Mouse (Mus musculus) thymus, postnatal 14 days (tissue): ENCODE results near the gene Cldn12.

Source experiments
- DNase-seq: peaks from one replicate; pipeline ENCODE4 v3.0.0; 2021

Gene Cldn12

GRCm38 (mm10) chr5:5514196-5515076 lies at the start of gene Cldn12:
TSS of gene Cldn12 (minus strand) at chr5:5514958.
- DNase-seq, result peak; percentile 61

GRCm38 (mm10) chr5:5562435-5562834 lies 47.7 kb upstream of the Cldn12 start:
- no peak for DNase-seq

DNA sequence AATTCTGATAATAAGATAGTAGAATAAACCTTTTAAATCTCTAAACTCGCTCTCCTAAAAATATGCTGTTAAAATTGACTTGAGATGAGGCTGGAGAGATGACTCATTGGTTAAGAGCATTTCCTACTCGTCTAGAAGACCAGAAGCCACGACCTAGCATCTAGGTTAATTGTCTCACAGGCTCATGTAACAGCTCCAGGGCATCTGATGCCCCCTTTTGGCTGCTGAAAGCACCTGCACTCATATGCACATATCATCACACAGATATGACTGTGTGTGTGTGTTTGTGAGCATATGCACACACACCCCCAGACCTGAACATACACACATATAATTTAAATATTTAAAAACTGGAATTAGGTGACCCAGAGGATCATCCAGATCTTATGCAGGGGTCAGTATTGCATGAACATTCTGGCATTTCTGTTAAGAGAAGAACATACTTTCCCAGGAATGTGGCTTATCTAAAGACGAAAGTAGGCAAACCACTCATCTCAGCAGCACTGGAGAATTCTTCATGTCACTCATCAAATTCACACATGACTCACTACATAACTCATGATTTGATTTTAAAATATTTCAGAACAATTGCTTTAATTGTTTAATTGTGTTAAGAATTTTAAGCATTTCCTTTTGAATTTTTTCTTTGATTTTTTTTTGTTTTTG lies 46.4 kb upstream of the Cldn12 start:
- DNase-seq, result no peak

- DNase-seq, result no peak
These were observed 45.0 kb upstream of the Cldn12 start for GRCm38 (mm10) chr5:5559798-5560197.

GRCm38 (mm10) chr5:5559079-5559740 lies 44.5 kb upstream of the Cldn12 start, which contains the start of gene Gtpbp10:
TSS of gene Gtpbp10 (minus strand) at chr5:5559538.
- DNase-seq, result peak; percentile 92

DNA sequence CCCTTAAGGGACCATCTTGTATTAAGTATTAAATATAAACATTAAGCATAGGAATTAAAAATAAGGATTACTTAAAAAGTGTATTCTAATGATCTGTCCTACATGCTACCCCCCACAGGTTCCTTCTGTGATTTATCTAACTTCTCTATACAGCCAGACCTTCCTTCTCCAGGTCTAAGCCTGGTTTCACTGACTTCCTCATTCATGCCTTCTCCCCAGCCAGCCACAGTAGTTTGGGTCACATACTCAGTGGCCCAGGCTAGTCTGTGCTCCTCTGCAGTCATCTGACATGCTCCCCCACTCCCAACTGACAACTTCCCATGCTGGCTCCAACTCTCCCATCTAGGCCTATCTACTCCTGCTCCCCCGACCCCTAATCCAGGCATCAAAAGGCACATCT lies 36.4 kb upstream of the Cldn12 start:
- no peak for DNase-seq

GRCm38 (mm10) chr5:5540385-5540784 lies 25.6 kb upstream of the Cldn12 start:
- no peak for DNase-seq

GRCm38 (mm10) chr5:5539771-5540170 lies 25.0 kb upstream of the Cldn12 start:
- no peak for DNase-seq

- DNase-seq, result no peak
These were observed 21.4 kb upstream of the Cldn12 start for GRCm38 (mm10) chr5:5536131-5536530.

DNA sequence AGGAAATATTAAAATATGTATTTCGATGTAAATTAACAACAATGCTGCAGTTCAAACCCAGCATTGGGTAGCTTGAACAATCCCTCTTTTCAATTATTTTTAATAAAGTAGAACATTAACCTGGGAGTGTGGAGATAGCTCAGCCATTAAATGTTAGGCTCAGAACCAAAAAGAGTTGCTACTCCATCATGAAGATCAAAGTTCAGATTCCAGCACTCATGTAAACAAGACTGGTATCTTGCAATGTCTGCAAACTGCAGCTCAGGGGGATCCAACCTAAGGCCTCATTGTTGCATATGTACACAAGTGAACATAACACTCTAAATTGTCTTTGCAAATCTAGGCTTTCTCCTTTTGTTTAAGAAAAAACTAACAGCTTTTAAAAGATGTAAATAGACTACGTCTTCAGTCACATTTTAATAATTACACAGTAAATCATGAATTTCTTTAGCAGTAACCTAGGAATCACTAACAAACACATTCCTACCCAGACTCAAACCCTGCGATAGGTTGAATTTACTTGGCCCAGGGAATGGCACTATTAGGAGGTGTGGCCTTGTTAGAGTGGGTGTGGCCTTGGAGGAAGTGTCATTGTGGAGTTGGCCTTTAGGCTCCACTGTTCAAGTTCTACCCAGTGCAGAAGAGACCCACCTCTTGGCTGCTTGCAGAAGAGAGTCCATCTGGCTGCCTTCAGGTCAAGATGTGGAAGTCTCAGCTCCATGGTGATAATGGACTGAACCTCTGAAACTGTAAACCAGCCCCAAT lies 19.1 kb upstream of the Cldn12 start:
- DNase-seq, result no peak

GRCm38 (mm10) chr5:5515411-5515810 lies 653 bp upstream of the Cldn12 start:
- DNase-seq, result no peak

DNA sequence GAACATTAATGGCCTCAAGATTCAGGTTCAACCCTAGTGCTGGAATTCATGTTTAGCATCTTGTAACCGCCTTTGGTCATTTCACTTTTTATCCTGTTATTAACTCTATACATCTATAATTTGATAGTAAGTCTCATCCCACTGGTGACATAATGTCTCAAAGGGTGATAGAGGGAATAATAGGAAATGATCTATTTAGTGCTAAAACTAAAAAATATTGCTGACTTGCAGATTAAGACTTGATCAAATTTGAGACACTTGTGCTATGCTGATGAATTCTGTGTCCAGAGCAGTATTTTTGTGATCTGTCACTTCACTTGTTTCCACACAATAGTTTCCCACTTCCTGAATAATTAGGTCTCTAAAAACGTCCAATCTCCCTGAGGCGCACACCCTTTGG lies 3.4 kb downstream of the Cldn12 start:
- DNase-seq, result no peak

GRCm38 (mm10) chr5:5510989-5511388 lies 3.8 kb downstream of the Cldn12 start:
- DNase-seq, result no peak

DNA sequence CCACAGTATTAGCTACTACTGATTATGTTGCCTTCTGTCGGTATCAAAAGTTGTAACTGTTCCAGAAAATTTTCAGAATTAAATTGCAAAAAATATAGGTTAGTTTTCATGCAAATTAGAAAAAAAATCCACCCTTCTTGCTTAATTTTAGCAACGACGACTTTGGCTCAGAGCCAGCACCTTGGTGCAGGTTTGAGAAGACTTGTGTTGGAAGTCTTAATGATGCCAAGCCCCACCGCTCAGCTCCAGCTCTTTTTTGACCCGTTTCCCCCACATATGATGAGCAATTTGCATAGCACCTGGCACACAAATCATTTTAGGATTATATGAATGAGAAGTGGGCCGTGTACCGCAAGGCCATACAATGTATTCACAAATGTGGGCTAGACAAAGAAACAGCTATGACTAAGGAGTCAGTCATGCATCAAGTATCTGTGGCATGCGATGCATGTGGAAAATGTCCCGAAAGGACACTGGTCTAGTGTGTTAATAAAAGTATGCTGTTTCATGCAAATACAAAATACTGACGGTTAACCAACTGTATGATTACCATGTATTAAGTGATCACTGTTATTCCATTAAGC lies 4.4 kb downstream of the Cldn12 start:
- no peak for DNase-seq

DNA sequence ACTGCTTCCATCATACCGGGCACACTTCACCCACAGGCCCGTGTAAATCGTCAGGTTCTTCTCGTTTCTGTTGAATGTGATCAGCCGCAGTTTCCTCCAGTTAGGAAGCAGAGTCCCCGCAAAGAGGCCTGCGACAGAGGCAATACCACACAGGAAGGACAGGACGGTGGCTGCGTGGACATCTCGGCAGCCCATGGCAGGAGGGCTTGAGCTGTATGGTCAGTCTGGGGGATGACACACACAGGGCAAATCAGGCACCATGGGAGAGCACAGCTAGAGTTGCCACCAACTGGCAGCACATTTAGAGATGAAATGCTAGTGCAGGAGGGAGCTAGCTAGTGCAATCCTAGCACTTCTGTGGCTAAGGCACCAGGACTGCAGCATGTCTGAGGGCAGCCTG lies 6.5 kb downstream of the Cldn12 start:
- no peak for DNase-seq

GRCm38 (mm10) chr5:5507701-5508225 lies 7.0 kb downstream of the Cldn12 start:
- DNase-seq, result peak; percentile 23

DNA sequence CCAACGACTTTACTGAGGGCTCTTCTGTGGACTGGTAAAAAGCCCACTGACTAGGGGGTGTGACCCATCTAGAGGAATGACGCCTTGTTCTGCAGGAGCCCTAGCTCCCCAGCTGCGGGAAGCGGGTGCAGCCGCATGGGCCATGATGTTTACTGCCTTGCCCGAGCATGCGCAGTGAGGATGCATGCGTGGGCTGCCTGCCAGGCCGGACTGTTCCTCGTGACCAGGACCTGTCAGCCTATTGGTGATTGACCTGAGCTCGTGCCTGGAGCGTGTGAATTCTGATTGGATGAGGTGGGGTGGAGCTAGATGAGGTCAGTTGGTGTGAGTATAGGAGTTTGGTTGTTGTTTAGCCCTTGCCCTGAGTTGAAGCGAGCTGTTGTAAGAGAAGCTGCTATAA lies 10.3 kb downstream of the Cldn12 start:
- no peak for DNase-seq

DNA sequence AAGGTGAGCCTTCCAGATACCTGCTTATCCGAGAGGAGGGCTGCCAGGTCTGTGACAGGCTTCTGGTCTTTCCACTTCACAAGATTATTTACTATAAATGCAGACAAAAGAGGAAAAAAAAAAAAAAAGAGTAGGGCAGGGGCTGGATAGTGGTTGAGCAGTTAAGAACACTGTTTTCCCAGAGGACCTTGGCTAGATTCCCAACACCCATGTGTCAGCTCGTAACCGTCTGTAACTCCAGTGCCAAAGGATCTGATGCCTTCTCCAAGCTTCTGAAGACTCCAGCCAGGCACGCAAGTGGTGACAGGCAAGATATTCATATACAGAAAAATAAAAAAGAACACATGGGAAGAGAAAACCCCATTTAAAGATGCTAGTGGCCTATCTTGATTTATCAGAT lies 11.4 kb downstream of the Cldn12 start:
- no peak for DNase-seq

DNA sequence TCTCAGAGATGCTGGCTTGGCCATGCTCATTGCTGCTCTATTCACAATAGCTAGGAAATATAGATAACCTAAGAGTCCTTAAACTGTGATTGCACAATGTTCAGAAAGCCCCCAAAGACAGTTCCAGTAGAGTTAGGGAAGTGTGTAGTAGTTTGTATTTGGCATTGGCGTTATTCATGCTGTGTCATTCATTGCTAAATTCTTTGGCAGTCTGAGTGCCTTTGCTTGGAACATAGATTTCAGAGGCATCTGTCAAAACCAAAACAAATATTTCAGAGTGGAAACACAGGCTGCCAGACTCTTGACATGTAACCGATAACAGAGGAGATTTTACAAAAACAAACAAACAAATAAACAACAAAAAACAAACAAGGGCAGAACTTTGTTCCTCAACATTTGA lies 13.2 kb downstream of the Cldn12 start:
- DNase-seq, result no peak

- DNase-seq, result no peak
These were observed 18.4 kb downstream of the Cldn12 start for GRCm38 (mm10) chr5:5496393-5496792.

GRCm38 (mm10) chr5:5495042-5495441 lies 19.7 kb downstream of the Cldn12 start:
- no peak for DNase-seq
